Mouse (Mus musculus): ENCODE measurements around the gene Olfr1254.

Olfr1254 gene

DNA sequence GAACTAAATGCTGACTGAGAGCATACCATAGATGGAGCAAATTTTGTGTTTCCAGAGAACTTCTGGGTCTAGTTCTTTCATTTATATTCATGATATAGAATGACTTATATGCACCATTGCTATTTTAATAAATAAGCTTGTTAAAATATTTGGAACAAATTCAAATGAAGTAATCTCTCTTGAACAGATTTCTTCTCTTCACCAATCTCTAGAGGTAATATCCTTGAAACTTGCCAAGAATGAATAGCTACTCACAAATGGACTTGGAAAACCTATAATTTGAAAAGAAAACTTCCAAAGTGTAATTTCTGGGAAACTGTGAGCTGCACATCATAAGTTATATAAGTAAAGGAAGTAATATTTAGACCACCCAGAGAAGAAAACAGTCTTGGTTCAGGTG lies at the start of gene Olfr1254:
Gene Olfr1254, minus strand, starts transcription at position 101 of the 400 bp plus-strand sequence.
- DNase-seq (ENCODE audit: low spot score in 2 of 2): no peak

DNA sequence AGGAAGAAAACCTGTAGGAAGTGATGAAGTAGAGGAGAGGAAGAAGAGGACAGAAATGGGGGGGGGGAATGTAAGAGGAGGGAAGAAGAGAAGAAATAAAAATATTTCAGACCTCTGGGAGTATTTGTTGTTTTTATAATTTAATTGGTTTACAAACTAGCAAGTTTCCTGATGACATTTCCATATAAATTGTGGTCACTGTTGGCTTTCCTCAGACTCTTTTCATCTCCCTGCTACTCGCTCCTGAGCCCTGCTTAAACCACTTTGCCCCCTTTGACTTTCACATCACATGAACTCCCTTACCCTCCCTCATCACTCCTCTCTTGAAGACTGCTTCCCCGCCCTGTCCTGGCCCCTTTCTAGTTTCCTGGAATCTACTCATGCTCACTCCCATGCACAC lies 48.0 kb upstream of the Olfr1254 start, which contains the start of gene Olfr1256:
Gene Olfr1256, minus strand, starts transcription at position 101 of the 400 bp plus-strand sequence.
- no peak for DNase-seq (ENCODE audit: low spot score in 2 of 2)

DNA sequence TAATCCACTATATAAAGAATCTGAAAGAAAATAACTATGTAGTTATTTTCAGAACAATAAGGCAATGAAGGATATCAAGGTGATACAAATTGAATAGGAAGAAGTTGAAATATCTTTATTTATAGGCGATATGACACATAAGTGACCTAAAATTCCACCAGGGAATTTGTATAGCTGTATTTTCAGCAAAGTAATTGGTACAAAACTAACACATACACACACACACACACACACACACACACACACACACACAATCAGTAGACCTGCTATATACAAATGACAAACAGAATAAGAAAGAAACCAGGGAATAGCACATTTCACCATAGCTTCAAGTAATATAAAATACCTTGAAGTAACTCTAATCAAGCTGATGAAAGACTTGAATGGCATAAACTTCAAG lies 26.8 kb upstream of the Olfr1254 start:
- no peak for DNase-seq (ENCODE audit: low spot score in 2 of 2)

DNA sequence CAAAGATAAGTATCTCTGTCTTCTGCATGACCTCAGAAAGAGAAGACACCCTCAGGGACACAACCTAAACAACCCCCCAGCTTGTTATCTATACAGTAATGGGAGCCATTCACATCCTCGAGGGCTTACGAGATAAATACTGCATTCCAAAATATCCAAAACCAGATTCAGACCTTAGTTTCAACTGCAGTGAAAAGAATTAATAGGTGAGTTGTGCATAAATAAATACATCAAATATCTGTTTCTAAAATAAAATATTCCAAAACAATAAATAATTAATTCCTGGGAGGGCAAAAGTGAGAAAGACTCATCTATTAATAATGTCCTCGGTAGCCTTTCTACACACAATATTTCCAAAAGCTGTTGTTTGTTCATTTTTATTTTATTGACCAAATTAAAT lies 18.3 kb upstream of the Olfr1254 start, which contains the start of gene Olfr1255:
Gene Olfr1255, plus strand, starts transcription at position 301 of the 400 bp plus-strand sequence.
- no peak for DNase-seq (ENCODE audit: low spot score in 2 of 2)

DNA sequence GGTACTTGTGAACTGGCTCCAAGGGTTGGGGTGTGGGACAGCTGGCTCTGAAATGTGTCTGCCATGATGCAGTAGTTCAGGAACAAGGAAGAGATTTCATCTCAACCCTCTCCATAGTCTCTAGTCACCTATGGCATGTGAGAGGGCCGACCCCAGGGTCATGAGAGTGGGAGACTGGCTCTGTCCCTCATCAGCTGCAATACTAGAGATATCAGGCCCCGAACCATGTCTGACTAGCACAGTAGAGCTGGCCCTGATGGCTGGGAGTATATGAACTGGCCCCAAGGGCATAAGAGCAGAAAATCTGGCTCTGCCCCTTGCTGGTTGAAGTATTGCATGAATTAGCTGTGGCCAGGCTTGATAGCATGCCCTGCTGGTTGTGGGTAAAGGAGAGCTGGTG lies 17.3 kb upstream of the Olfr1254 start:
- no peak for DNase-seq (ENCODE audit: low spot score in 2 of 2)

DNA sequence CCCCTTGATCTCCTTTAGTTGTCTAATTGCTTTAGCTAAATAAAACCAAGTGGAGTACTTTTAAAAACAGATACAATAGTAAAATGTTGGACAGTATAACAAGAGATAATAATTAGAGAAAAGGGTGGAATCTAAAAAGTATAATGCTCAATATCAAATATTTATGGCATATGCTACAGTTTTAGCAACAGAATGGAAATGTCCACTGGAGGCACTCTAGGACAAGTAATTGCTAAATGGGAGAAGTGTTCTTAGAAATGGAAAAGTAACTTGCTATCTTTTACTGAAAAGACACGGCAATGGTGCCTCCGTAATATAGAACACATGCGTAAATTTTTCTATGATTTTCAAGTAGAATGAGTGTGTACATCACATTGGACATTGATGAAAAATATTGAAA lies 6.2 kb upstream of the Olfr1254 start:
- no peak for DNase-seq (ENCODE audit: low spot score in 2 of 2)

DNA sequence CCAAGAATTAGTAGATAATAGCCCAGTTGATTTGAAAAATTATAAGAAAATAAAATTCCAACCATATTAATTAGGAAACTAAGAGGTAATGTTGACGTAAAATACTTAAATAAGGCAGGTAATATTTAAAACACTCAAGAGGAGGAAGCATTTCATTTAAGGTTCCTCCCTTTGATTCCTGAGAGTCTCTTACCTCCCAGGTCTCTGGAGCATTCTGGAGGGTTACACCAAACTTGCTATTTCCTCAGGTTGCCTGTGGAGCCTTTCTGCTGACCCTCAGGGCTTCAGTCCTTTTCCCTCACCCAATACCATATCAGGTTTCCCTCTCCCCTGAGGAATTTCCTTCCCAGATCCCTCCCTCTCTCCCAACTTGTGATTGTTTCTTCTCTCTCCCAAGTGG lies 36.4 kb downstream of the Olfr1254 start, which contains the start of gene Olfr1253:
Gene Olfr1253, minus strand, starts transcription at position 101 of the 400 bp plus-strand sequence.
- DNase-seq (ENCODE audit: low spot score in 2 of 2): no peak
